Mouse (Mus musculus): ENCODE measurements at regions not wholly inside any gene's neighbourhood (a gene's known extent, or its start where the extent isn't known, plus 50 kb on each side); places are given as distances from the start of the nearest gene placed in this dataset.

DNA sequence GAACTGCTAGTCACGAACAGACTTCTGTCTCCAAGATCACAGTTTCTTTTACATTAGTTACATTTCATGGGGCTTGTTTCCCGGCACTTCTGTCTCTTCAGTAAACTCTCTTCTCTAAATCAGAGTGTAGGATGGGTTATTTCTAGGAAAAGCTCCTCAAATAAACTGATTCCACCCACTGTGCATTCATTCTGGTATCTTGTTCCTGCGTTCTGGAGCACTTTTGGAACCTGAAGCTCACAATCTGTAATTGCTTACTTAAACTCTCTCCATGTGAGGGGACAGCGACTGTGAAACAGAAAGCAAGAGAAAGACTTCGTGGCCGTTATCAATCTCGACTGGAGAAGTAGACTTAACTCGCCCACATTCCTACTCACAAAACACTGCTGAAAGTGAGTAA lies 83.1 kb upstream of the Acvr2a start:
- Histone ChIP-seq H3K4me1 (0 out of 2 replicates have a peak, but pooled peaks cover 4% of the 10 kb centered on the region), H3K36me3 (no peaks in the 10 kb centered on the region), H3K9ac (no peak overlapping the region), H3K9me3 (replicated peaks) (no peaks in the 10 kb centered on the region), H3K4me2 (no peak overlapping the region), H3K27ac (no peak overlapping the region), H3K4me3 (replicated peaks) (no peak overlapping the region), H3K27me3 (no peaks in the 10 kb centered on the region)
- ATAC-seq (replicated peaks; ENCODE audit: low FRiP score), result no peak
- 69% methylated on average over 8 of the region's 8 CpGs for WGBS

GRCm38 (mm10) chr2:48733936-48734335 lies 80.0 kb upstream of the Acvr2a start:
- Histone ChIP-seq H3K9me3 (replicated peaks) (no peaks in the 10 kb centered on the region), H3K27me3 (no peaks in the 10 kb centered on the region), H3K4me2 (no peak overlapping the region), H3K9ac (no peak overlapping the region), H3K36me3 (no peaks in the 10 kb centered on the region), H3K27ac (no peak overlapping the region), H3K4me1 (0 out of 2 replicates have a peak, but pooled peaks cover 4% of the 10 kb centered on the region), H3K4me3 (replicated peaks) (no peak overlapping the region)
- 98% methylated on average over 1 of the region's 1 CpGs for WGBS
- no peak for ATAC-seq (replicated peaks; ENCODE audit: low FRiP score)

- H3K4me3 ChIP-seq (replicated peaks), result no peak overlapping the region
- H3K36me3 ChIP-seq, result no peaks in the 10 kb centered on the region
- H3K27me3 ChIP-seq, result no peaks in the 10 kb centered on the region
- 0 out of 2 replicates have a peak, but pooled peaks cover 4% of the 10 kb centered on the region for H3K4me1 ChIP-seq
- no peaks in the 10 kb centered on the region for H3K9me3 ChIP-seq (replicated peaks)
- H3K4me2 ChIP-seq, result no peak overlapping the region
- WGBS, result 76% methylated on average over 6 of the region's 6 CpGs
- ATAC-seq (replicated peaks; ENCODE audit: low FRiP score), result no peak
- H3K9ac ChIP-seq, result no peak overlapping the region
- H3K27ac ChIP-seq, result no peak overlapping the region
These were observed 79.4 kb upstream of the Acvr2a start for GRCm38 (mm10) chr2:48734521-48734920.

GRCm38 (mm10) chr2:48736312-48736711 lies 77.6 kb upstream of the Acvr2a start:
- Histone ChIP-seq H3K4me2 (no peak overlapping the region), H3K9me3 (replicated peaks) (no peaks in the 10 kb centered on the region), H3K4me1 (no peaks in the 10 kb centered on the region), H3K36me3 (no peaks in the 10 kb centered on the region), H3K27ac (no peak overlapping the region), H3K27me3 (no peaks in the 10 kb centered on the region), H3K9ac (no peak overlapping the region), H3K4me3 (replicated peaks) (no peak overlapping the region)
- no peak for ATAC-seq (replicated peaks; ENCODE audit: low FRiP score)
- 84% methylated on average over 2 of the region's 2 CpGs for WGBS

Data from kidney, embryonic 15.5 days (tissue).